Mouse (Mus musculus): ENCODE results near the gene Gm44511.

DNA sequence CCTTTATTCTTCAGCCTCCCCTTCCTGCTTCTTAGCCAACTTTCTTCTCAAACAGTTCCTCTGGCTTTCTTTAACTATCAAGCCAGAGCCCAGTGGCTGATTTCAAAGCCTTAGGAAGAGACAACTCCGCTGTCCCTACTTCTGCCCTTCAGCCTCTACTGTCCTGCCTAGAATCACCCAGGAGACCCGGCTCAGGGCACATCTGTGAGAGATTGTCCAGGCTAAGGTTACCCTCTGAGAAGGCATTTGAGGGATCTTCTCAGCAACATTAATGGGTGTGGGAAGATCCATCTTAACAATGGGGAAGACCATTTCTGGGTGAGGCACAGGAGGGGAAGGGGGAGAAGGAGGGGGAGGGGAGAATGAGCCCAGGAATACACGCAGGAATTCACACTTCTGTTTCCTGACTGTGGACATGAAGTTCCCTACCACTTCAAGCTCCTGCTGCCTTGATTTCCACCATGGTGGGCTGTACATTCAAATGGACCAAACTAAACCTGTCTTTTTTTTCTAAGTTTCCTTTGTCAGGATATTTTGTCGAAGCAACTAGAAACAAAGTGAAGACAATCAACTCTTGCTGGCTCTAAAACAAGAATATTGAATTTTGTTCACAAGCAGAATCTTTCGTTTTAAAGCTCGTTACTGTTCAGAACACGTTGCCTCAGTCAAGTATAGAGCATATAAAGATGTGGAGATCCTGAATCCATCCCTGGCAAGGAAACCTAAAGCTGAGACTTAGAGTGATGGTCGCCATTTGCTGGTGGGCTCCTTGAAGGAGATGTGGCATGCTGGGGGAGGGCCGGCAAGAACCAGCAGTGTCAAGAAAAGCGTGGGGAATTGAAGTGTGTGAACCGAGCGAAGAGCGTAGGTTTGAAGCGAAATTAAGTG is 11.6 kb upstream of the Gm44511 start:
- TF ChIP-seq CHD2 (IDR thresholded peaks at IDR 0.05; ENCODE audit: low read depth, low read length), result no peak
- TF ChIP-seq ZC3H11A (IDR thresholded peaks at IDR 0.05; ENCODE audit: borderline replicate concordance, low read depth, low read length), result no peak
- no peak for TF ChIP-seq ZNF384 (IDR thresholded peaks at IDR 0.05; ENCODE audit: low read depth, low read length)
- TF ChIP-seq MAFK (IDR thresholded peaks at IDR 0.05; ENCODE audit: insufficient read depth, low read depth, low read length), result no peak
